Mouse (Mus musculus) midbrain, embryonic 10.5 days (tissue): Measurements from ENCODE around the gene Reps2. TPM values are rescaled to one million over a fixed set of nuclear protein-coding genes. Genes with fewer than 3 reads are reported as not detected.
A peak's percentile ranks its signal among the peaks of the same experiment; 100 is the strongest.

Experiments
- DNase-seq: peaks from one replicate; pipeline ENCODE4 v3.0.0-alpha.2; 2017; ENCODE audit warnings: low spot score
- H3K27ac ChIP-seq: fragments of 300-500 bp; sonication (generic); replicated peaks from 2 replicates; pipeline ENCODE4 v1.5.1; 2016; ENCODE audit warnings: mild to moderate bottlenecking
- H3K27me3 ChIP-seq: fragments of 300-500 bp; sonication (generic); 2 replicates; pipeline ENCODE4 v1.6.1; 2016; ENCODE audit warnings: low read depth, mild to moderate bottlenecking; ENCODE audit not compliant: poor library complexity, severe bottlenecking
- H3K36me3 ChIP-seq: fragments of 300-500 bp; sonication (generic); 2 replicates; pipeline ENCODE4 v1.6.1; 2016; ENCODE audit warnings: mild to moderate bottlenecking, moderate library complexity
- H3K4me1 ChIP-seq: fragments of 300-500 bp; sonication (generic); 2 replicates; pipeline ENCODE4 v1.6.1; 2016
- H3K4me3 ChIP-seq: fragments of 300-500 bp; sonication (generic); 2 replicates; pipeline ENCODE4 v1.5.1; 2016; ENCODE audit warnings: mild to moderate bottlenecking, moderate library complexity
- H3K9me3 ChIP-seq: fragments of 300-500 bp; sonication (generic); replicated peaks from 2 replicates; pipeline ENCODE4 v1.6.1; 2016; ENCODE audit warnings: mild to moderate bottlenecking
- WGBS: fragments of 180-500 bp; shearing (Covaris S2); methylation state at CpG from one replicate; pipeline ENCODE4 v1.1.7; 2016; 5-methylcytosine and 5-hydroxymethylcytosine counted together
- polyA plus RNA-seq: library from polyadenylated mRNA; unstranded; fragments of >200 nt; fragmentation: Nextera tagmentation; extraction: Ambion mirVana; gene quantifications from 2 replicates; pipeline ENCODE4 v1.2.1, GENCODE M21; 2016

Gene Reps2
- polyA plus RNA-seq, 1 experiment from 2014 or later = 0.31 TPM

- Histone ChIP-seq H3K27me3 (peaks cover 87% of the 10 kb centered on the region), H3K4me1 (no peaks in the 10 kb centered on the region), H3K9me3 (no peaks in the 10 kb centered on the region), H3K4me3 (no peak overlapping the region), H3K27ac (no peak overlapping the region), H3K36me3 (no peaks in the 10 kb centered on the region)
- DNase-seq = no peak
- WGBS = 82% methylated on average over 2 of the region's 2 CpGs
These were observed 75.0 kb downstream of the Reps2 start for GRCm38 (mm10) chrX:162568439-162568838.

GRCm38 (mm10) chrX:162565501-162565900 lies 77.9 kb downstream of the Reps2 start:
- no peaks in the 10 kb centered on the region for H3K9me3 ChIP-seq
- DNase-seq = no peak
- H3K36me3 ChIP-seq = no peaks in the 10 kb centered on the region
- H3K4me1 ChIP-seq = no peaks in the 10 kb centered on the region
- peaks cover 80% of the 10 kb centered on the region for H3K27me3 ChIP-seq
- H3K4me3 ChIP-seq = no peak overlapping the region
- H3K27ac ChIP-seq = no peak overlapping the region
- 90% methylated on average over 4 of the region's 4 CpGs for WGBS

- no peak overlapping the region for H3K27ac ChIP-seq
- H3K36me3 ChIP-seq = no peaks in the 10 kb centered on the region
- H3K4me3 ChIP-seq = no peak overlapping the region
- 88% methylated on average over 6 of the region's 6 CpGs for WGBS
- no peak for DNase-seq
- no peaks in the 10 kb centered on the region for H3K9me3 ChIP-seq
- H3K27me3 ChIP-seq = peaks cover 90% of the 10 kb centered on the region
- no peaks in the 10 kb centered on the region for H3K4me1 ChIP-seq
These were observed 87.0 kb downstream of the Reps2 start for GRCm38 (mm10) chrX:162556459-162556841.

- WGBS = 84% methylated on average over 1 of the region's 1 CpGs
- Histone ChIP-seq H3K9me3 (no peaks in the 10 kb centered on the region), H3K27ac (no peak overlapping the region), H3K4me3 (no peak overlapping the region), H3K36me3 (no peaks in the 10 kb centered on the region), H3K4me1 (no peaks in the 10 kb centered on the region), H3K27me3 (peaks cover 90% of the 10 kb centered on the region)
- DNase-seq = no peak
These were observed 87.6 kb downstream of the Reps2 start for GRCm38 (mm10) chrX:162555729-162556458.

GRCm38 (mm10) chrX:162554513-162554912 lies 88.9 kb downstream of the Reps2 start:
- Histone ChIP-seq H3K27me3 (peaks cover 90% of the 10 kb centered on the region), H3K9me3 (no peaks in the 10 kb centered on the region), H3K4me1 (no peaks in the 10 kb centered on the region), H3K27ac (no peak overlapping the region), H3K36me3 (no peaks in the 10 kb centered on the region), H3K4me3 (no peak overlapping the region)
- no peak for DNase-seq
- WGBS = 83% methylated on average over 3 of the region's 3 CpGs

GRCm38 (mm10) chrX:162552383-162552782 lies 91.1 kb downstream of the Reps2 start:
- H3K36me3 ChIP-seq = no peaks in the 10 kb centered on the region
- no peaks in the 10 kb centered on the region for H3K4me1 ChIP-seq
- no peak overlapping the region for H3K27ac ChIP-seq
- no peak overlapping the region for H3K4me3 ChIP-seq
- H3K9me3 ChIP-seq = no peaks in the 10 kb centered on the region
- H3K27me3 ChIP-seq = peaks cover 93% of the 10 kb centered on the region
- no peak for DNase-seq
- 50% methylated on average over 8 of the region's 8 CpGs for WGBS

GRCm38 (mm10) chrX:162545037-162545436 lies 98.4 kb downstream of the Reps2 start:
- Histone ChIP-seq H3K27me3 (peaks cover 93% of the 10 kb centered on the region), H3K27ac (no peak overlapping the region)

GRCm38 (mm10) chrX:162542576-162543227 lies 100.7 kb downstream of the Reps2 start:
- H3K4me3 ChIP-seq = no peak overlapping the region
- H3K9me3 ChIP-seq = no peaks in the 10 kb centered on the region
- DNase-seq = no peak
- H3K36me3 ChIP-seq = no peaks in the 10 kb centered on the region
- peaks cover 98% of the 10 kb centered on the region for H3K27me3 ChIP-seq
- WGBS = 66% methylated on average over 1 of the region's 1 CpGs
- H3K27ac ChIP-seq = no peak overlapping the region
- no peaks in the 10 kb centered on the region for H3K4me1 ChIP-seq

More at GRCm38 (mm10) chrX:162545037-162545436, 98.4 kb downstream of the Reps2 start:
- no peaks in the 10 kb centered on the region for H3K36me3 ChIP-seq
- H3K4me1 ChIP-seq = no peaks in the 10 kb centered on the region
- DNase-seq = no peak
- no peak overlapping the region for H3K4me3 ChIP-seq
- no peaks in the 10 kb centered on the region for H3K9me3 ChIP-seq

- Histone ChIP-seq H3K4me1 (no peaks in the 10 kb centered on the region), H3K27ac (no peak overlapping the region), H3K4me3 (no peak overlapping the region), H3K27me3 (peaks cover 97% of the 10 kb centered on the region), H3K9me3 (no peaks in the 10 kb centered on the region), H3K36me3 (no peaks in the 10 kb centered on the region)
- 98% methylated on average over 1 of the region's 1 CpGs for WGBS
- no peak for DNase-seq
These were observed 101.5 kb downstream of the Reps2 start for GRCm38 (mm10) chrX:162541961-162542360.

- 89% methylated on average over 2 of the region's 2 CpGs for whole genome bisulfite sequencing
- H3K4me1 ChIP-seq = no peaks in the 10 kb centered on the region
- H3K9me3 ChIP-seq = no peaks in the 10 kb centered on the region
- H3K27me3 ChIP-seq = peaks cover 79% of the 10 kb centered on the region
- no peaks in the 10 kb centered on the region for H3K36me3 ChIP-seq
- no peak for DNase-seq
- H3K27ac ChIP-seq = no peak overlapping the region
- no peak overlapping the region for H3K4me3 ChIP-seq
These were observed 112.4 kb downstream of the Reps2 start for GRCm38 (mm10) chrX:162531016-162531415.

GRCm38 (mm10) chrX:162527240-162527639 lies 116.2 kb downstream of the Reps2 start:
- 35% methylated on average over 2 of the region's 2 CpGs for WGBS
- DNase-seq = peak; percentile 35
- Histone ChIP-seq H3K4me1 (no peaks in the 10 kb centered on the region), H3K27me3 (peaks cover 80% of the 10 kb centered on the region), H3K9me3 (no peaks in the 10 kb centered on the region), H3K27ac (no peak overlapping the region), H3K36me3 (no peaks in the 10 kb centered on the region), H3K4me3 (no peak overlapping the region)

- no peaks in the 10 kb centered on the region for H3K9me3 ChIP-seq
- no peak overlapping the region for H3K27ac ChIP-seq
- H3K4me3 ChIP-seq = no peak overlapping the region
- no peak for DNase-seq
- 71% methylated on average over 9 of the region's 9 CpGs for WGBS
- H3K36me3 ChIP-seq = no peaks in the 10 kb centered on the region
- peaks cover 95% of the 10 kb centered on the region for H3K27me3 ChIP-seq
- peaks cover 4% of the 10 kb centered on the region; the same call in 1 of the 2 replicates for H3K4me1 ChIP-seq
These were observed 121.5 kb downstream of the Reps2 start for GRCm38 (mm10) chrX:162521831-162522514.

GRCm38 (mm10) chrX:162521197-162521596 lies 122.3 kb downstream of the Reps2 start:
- DNase-seq = no peak
- no peak overlapping the region for H3K4me3 ChIP-seq
- H3K27me3 ChIP-seq = peaks cover 95% of the 10 kb centered on the region
- H3K27ac ChIP-seq = no peak overlapping the region
- H3K4me1 ChIP-seq = peaks cover 4% of the 10 kb centered on the region; the same call in 1 of the 2 replicates
- H3K9me3 ChIP-seq = no peaks in the 10 kb centered on the region
- WGBS = 49% methylated on average over 4 of the region's 4 CpGs
- no peaks in the 10 kb centered on the region for H3K36me3 ChIP-seq
